Mouse (Mus musculus) forebrain, embryonic 10.5 days (tissue): ENCODE results near the gene Tbrg1. TPM values are rescaled to one million over a fixed set of nuclear protein-coding genes. Genes with fewer than 3 reads are reported as not detected.

Experiments
- DNase-seq: peaks from one replicate; pipeline ENCODE4 v3.0.0-alpha.2; 2017; ENCODE audit warnings: low spot score; ENCODE audit errors: extremely low spot score
- H3K27ac ChIP-seq: fragments of 300-500 bp; sonication (generic); 2 replicates; pipeline ENCODE4 v1.5.1; 2016; ENCODE audit warnings: mild to moderate bottlenecking
- H3K27me3 ChIP-seq: fragments of 300-500 bp; sonication (generic); 2 replicates; pipeline ENCODE4 v1.6.1; 2016; ENCODE audit warnings: mild to moderate bottlenecking; ENCODE audit not compliant: poor library complexity, severe bottlenecking
- H3K36me3 ChIP-seq: fragments of 300-500 bp; sonication (generic); replicated peaks from 2 replicates; pipeline ENCODE4 v1.6.1; 2016; ENCODE audit warnings: mild to moderate bottlenecking, moderate library complexity
- H3K4me1 ChIP-seq: fragments of 300-500 bp; sonication (generic); 2 replicates; pipeline ENCODE4 v1.6.1; 2016
- H3K4me3 ChIP-seq: fragments of 300-500 bp; sonication (generic); 2 replicates; pipeline ENCODE4 v1.5.1; 2016; ENCODE audit warnings: mild to moderate bottlenecking, moderate library complexity
- H3K9me3 ChIP-seq: fragments of 300-500 bp; sonication (generic); 2 replicates; pipeline ENCODE4 v1.6.1; 2016; ENCODE audit warnings: mild to moderate bottlenecking, moderate library complexity
- WGBS: fragments of 180-500 bp; shearing (Covaris S2); methylation state at CpG from one replicate; pipeline ENCODE4 v1.1.7; 2016; 5-methylcytosine and 5-hydroxymethylcytosine counted together
- polyA plus RNA-seq: library from polyadenylated mRNA; unstranded; fragments of >200 nt; fragmentation: Nextera tagmentation; extraction: Ambion mirVana; gene quantifications from 2 replicates; pipeline ENCODE4 v1.2.1, GENCODE M21; 2016

Tbrg1 gene
- 125 and 129 TPM in 2 replicates for polyA plus RNA-seq

GRCm38 (mm10) chr9:37656931-37657481 is at the start of gene Tbrg1:
Gene Tbrg1, minus strand, starts transcription at chr9:37657312.
- peak; percentile 89 for DNase-seq
- Histone ChIP-seq H3K4me1 (peaks cover 19% of the 10 kb centered on the region), H3K4me3 (peak within 1 kb of the TSS; percentile 77), H3K36me3 (peaks cover 26% of the 10 kb centered on the region), H3K27ac (peak within 1 kb of the TSS; percentile 92), H3K9me3 (no peaks in the 10 kb centered on the region), H3K27me3 (no peaks in the 10 kb centered on the region)
- under 1% methylated on average over 36 of the region's 36 CpGs for WGBS

- no peak for DNase-seq
- H3K4me3 ChIP-seq: no peak overlapping the region
- 40% methylated on average over 5 of the region's 5 CpGs for WGBS
Measured at GRCm38 (mm10) chr9:37689970-37690686, 33.0 kb upstream of the Tbrg1 start.

GRCm38 (mm10) chr9:37687941-37688303 is 30.8 kb upstream of the Tbrg1 start:
- H3K36me3 ChIP-seq: no peaks in the 10 kb centered on the region
- DNase-seq: no peak
- no peak overlapping the region for H3K4me3 ChIP-seq
- no peaks in the 10 kb centered on the region for H3K4me1 ChIP-seq
- no peaks in the 10 kb centered on the region for H3K27me3 ChIP-seq
- 51% methylated on average over 3 of the region's 3 CpGs for WGBS
- no peaks in the 10 kb centered on the region for H3K9me3 ChIP-seq
- H3K27ac ChIP-seq: no peak overlapping the region

More at GRCm38 (mm10) chr9:37689970-37690686, 33.0 kb upstream of the Tbrg1 start:
- Histone ChIP-seq H3K27ac (no peak overlapping the region), H3K4me1 (no peaks in the 10 kb centered on the region), H3K9me3 (no peaks in the 10 kb centered on the region), H3K27me3 (no peaks in the 10 kb centered on the region), H3K36me3 (no peaks in the 10 kb centered on the region)

- H3K27ac ChIP-seq: no peak overlapping the region
- no peaks in the 10 kb centered on the region for H3K36me3 ChIP-seq
- H3K9me3 ChIP-seq: no peaks in the 10 kb centered on the region
- DNase-seq: no peak
- no peak overlapping the region for H3K4me3 ChIP-seq
- H3K27me3 ChIP-seq: no peaks in the 10 kb centered on the region
- WGBS: 81% methylated on average over 3 of the region's 3 CpGs
- no peaks in the 10 kb centered on the region for H3K4me1 ChIP-seq
Measured at GRCm38 (mm10) chr9:37687288-37687940, 30.3 kb upstream of the Tbrg1 start.

- no peaks in the 10 kb centered on the region for H3K27me3 ChIP-seq
- H3K9me3 ChIP-seq: no peaks in the 10 kb centered on the region
- H3K4me1 ChIP-seq: no peaks in the 10 kb centered on the region
- 92% methylated on average over 1 of the region's 1 CpGs for WGBS
- H3K4me3 ChIP-seq: no peak overlapping the region
- no peaks in the 10 kb centered on the region for H3K36me3 ChIP-seq
- no peak for DNase-seq
- H3K27ac ChIP-seq: no peak overlapping the region
Measured at GRCm38 (mm10) chr9:37681123-37681522, 24.0 kb upstream of the Tbrg1 start.

- H3K27ac ChIP-seq: no peak overlapping the region
- H3K36me3 ChIP-seq: no peaks in the 10 kb centered on the region
- H3K4me3 ChIP-seq: no peak overlapping the region
- WGBS: 90% methylated on average over 4 of the region's 4 CpGs
- no peaks in the 10 kb centered on the region for H3K27me3 ChIP-seq
- H3K9me3 ChIP-seq: 0 out of 2 replicates have a peak, but pooled peaks cover 3% of the 10 kb centered on the region
- H3K4me1 ChIP-seq: no peaks in the 10 kb centered on the region
- DNase-seq: no peak
Measured at GRCm38 (mm10) chr9:37675287-37675686, 18.2 kb upstream of the Tbrg1 start.

- Histone ChIP-seq H3K36me3 (no peaks in the 10 kb centered on the region), H3K27me3 (no peaks in the 10 kb centered on the region), H3K27ac (no peak overlapping the region), H3K4me3 (no peak overlapping the region), H3K9me3 (0 out of 2 replicates have a peak, but pooled peaks cover 3% of the 10 kb centered on the region), H3K4me1 (no peaks in the 10 kb centered on the region)
- WGBS: 90% methylated on average over 3 of the region's 3 CpGs
- DNase-seq: no peak
Measured at GRCm38 (mm10) chr9:37670261-37670660, 13.1 kb upstream of the Tbrg1 start.

GRCm38 (mm10) chr9:37669678-37670077 is 12.6 kb upstream of the Tbrg1 start:
- Histone ChIP-seq H3K36me3 (no peaks in the 10 kb centered on the region), H3K4me3 (no peak overlapping the region), H3K4me1 (no peaks in the 10 kb centered on the region), H3K27ac (no peak overlapping the region), H3K27me3 (no peaks in the 10 kb centered on the region), H3K9me3 (0 out of 2 replicates have a peak, but pooled peaks cover 3% of the 10 kb centered on the region)
- WGBS: 85% methylated on average over 4 of the region's 4 CpGs
- no peak for DNase-seq

GRCm38 (mm10) chr9:37669115-37669514 is 12.0 kb upstream of the Tbrg1 start, which contains the start of gene Panx3:
Gene Panx3, minus strand, starts transcription at chr9:37669235.
- Histone ChIP-seq H3K27ac (no peak within 1 kb of the TSS), H3K9me3 (0 out of 2 replicates have a peak, but pooled peaks cover 3% of the 10 kb centered on the region), H3K27me3 (no peaks in the 10 kb centered on the region), H3K4me3 (no peak within 1 kb of the TSS), H3K36me3 (no peaks in the 10 kb centered on the region), H3K4me1 (no peaks in the 10 kb centered on the region)
- no peak for DNase-seq
- WGBS: 78% methylated on average over 6 of the region's 6 CpGs

GRCm38 (mm10) chr9:37666045-37666444 is 8.9 kb upstream of the Tbrg1 start:
- H3K9me3 ChIP-seq: no peaks in the 10 kb centered on the region
- H3K27ac ChIP-seq: no peak overlapping the region
- H3K4me3 ChIP-seq: no peak overlapping the region
- DNase-seq: no peak
- no peaks in the 10 kb centered on the region for H3K4me1 ChIP-seq
- 81% methylated on average over 7 of the region's 7 CpGs for WGBS
- H3K27me3 ChIP-seq: no peaks in the 10 kb centered on the region
- no peaks in the 10 kb centered on the region for H3K36me3 ChIP-seq

GRCm38 (mm10) chr9:37664604-37665003 is 7.5 kb upstream of the Tbrg1 start:
- Histone ChIP-seq H3K27ac (no peak overlapping the region), H3K4me3 (no peak overlapping the region), H3K9me3 (no peaks in the 10 kb centered on the region), H3K4me1 (no peaks in the 10 kb centered on the region), H3K36me3 (no peaks in the 10 kb centered on the region), H3K27me3 (no peaks in the 10 kb centered on the region)
- DNase-seq: no peak
- WGBS: 66% methylated on average over 2 of the region's 2 CpGs

- DNase-seq: peak; percentile 4
- WGBS: 88% methylated on average over 1 of the region's 1 CpGs
Measured at GRCm38 (mm10) chr9:37663210-37663609, 6.1 kb upstream of the Tbrg1 start.

GRCm38 (mm10) chr9:37659413-37659812 is 2.3 kb upstream of the Tbrg1 start:
- no peaks in the 10 kb centered on the region for H3K27me3 ChIP-seq
- 88% methylated on average over 6 of the region's 6 CpGs for WGBS
- peaks cover 2% of the 10 kb centered on the region for H3K36me3 ChIP-seq
- no peaks in the 10 kb centered on the region for H3K9me3 ChIP-seq
- H3K27ac ChIP-seq: no peak overlapping the region
- H3K4me1 ChIP-seq: peaks cover 19% of the 10 kb centered on the region
- DNase-seq: no peak
- H3K4me3 ChIP-seq: no peak overlapping the region

More at GRCm38 (mm10) chr9:37663210-37663609, 6.1 kb upstream of the Tbrg1 start:
- H3K9me3 ChIP-seq: no peaks in the 10 kb centered on the region
- no peak overlapping the region for H3K4me3 ChIP-seq
- no peaks in the 10 kb centered on the region for H3K36me3 ChIP-seq
- H3K27ac ChIP-seq: no peak overlapping the region
- H3K27me3 ChIP-seq: no peaks in the 10 kb centered on the region
- H3K4me1 ChIP-seq: no peaks in the 10 kb centered on the region
